Mouse (Mus musculus) T-helper 1 cell (primary cell): ENCODE results near the gene Tmem260.

ENCODE experiments used
- in situ Hi-C: fragments of 300-600 bp; cut with MboI, MseI; formaldehyde crosslinking; loops from one replicate; pipeline ENCODE4 v1.15.1; 2025; ENCODE audit warnings: high pct_unique_total_duplicates

Tmem260 gene

DNA sequence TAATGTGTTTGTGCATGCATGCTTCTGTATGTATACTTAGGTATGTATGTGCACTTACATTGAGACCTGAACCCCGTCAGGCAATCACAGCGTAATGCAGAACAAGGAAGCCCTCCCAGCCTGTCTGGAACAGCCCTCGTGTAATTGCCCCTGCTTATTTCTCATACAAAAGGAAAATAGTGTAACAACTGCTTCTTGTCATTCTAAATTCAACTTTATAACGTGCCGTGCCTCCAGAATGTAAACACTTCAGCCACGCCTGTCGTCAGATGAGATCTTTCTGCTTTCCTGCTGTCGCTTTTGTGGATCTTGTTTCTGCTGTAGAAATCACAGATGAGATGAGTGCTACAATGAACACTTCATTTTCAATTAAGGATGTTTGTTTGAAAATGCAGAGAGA is 30.4 kb downstream of the Tmem260 start:
- in situ Hi-C loops, result no loop called here

GRCm38 (mm10) chr14:48481591-48481990 is 35.7 kb downstream of the Tmem260 start:
- in situ Hi-C loops, result no loop called here

GRCm38 (mm10) chr14:48482762-48483161 is 36.8 kb downstream of the Tmem260 start:
- in situ Hi-C loops, result no loop called here

DNA sequence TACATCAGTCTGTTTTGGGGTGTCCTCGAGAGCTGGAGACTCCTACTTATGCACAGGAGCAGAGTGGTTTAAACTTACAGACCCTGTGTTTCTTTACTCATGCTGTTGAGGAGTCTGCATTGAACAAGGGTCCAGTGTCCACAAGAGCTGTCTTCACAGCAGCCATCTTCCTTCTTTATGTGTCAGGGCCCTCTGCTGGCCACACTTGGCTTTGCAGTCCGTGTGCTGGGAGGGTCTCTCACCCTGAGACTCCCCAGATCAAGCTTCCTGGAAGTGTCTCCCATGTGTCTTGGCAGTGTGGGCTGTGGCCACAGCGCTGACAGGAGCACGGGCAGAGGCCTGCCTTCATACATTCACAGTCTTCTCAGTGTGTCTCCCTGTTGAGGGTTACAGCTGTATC is 48.0 kb downstream of the Tmem260 start:
- in situ Hi-C loops, result loop anchor here (5.0 kb wide), 1 partner anchor 127 kb away; no protein-coding TSS in a partner anchor

DNA sequence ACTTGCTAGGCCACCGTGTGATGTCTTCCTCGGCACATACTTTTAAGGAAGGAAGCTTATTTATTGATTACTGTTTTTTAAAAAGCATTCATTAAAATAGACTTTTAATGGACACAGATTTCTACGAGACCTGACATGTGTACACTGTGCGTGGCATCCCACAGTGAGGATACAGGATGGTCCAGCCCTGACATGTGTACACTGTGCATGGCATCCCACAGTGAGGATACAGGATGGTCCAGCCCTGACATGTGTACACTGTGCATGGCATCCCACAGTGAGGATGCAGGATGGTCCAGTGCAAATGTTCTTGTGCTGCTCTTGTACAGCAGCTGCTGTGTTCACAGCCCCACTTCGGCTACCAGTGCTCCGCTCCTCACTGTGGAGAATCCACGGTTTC is 56.6 kb downstream of the Tmem260 start:
- in situ Hi-C loops, result no loop called here

GRCm38 (mm10) chr14:48503691-48504565 is 58.0 kb downstream of the Tmem260 start:
- in situ Hi-C loops, result no loop called here

DNA sequence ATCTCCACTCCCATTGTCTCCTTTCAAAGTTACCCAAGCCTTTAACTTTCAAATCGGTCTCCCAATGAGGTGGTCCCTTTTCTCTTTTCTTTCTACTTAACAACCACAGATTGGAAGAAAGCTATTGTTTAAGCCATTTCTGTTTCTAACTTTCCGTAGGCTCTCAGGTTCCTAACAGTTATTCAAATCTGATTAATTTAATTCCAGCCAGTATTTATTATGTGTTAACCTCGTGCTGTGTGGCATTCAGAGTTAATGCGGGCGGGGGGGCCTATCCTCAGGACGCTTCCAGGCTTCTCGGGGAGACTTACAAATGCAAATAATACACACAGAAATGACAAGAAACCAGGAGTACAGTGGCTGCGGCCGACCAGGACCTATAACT is 58.6 kb downstream of the Tmem260 start:
- in situ Hi-C loops, result no loop called here

GRCm38 (mm10) chr14:48505606-48506005 is 59.7 kb downstream of the Tmem260 start:
- in situ Hi-C loops, result no loop called here

DNA sequence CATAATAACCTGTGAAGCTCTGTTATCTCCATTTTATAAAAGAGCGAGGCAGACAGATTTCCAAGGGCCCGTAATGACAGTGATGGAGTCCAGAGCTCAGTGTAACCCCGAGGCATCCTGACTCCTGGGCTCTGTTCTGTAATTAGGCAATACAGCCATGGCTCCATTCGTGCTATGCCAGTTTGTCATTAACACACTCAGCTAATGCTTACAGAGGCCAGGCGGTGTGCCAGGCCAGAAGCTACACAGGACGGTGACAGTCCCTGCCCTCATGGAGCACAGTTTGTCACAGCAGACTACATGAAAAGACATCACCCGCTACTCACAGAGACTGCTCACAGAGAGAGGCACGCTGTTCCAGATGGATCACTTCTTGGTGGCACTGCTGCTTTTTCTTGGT is 61.5 kb downstream of the Tmem260 start:
- in situ Hi-C loops, result no loop called here

GRCm38 (mm10) chr14:48509131-48509530 is 63.2 kb downstream of the Tmem260 start:
- in situ Hi-C loops, result no loop called here

DNA sequence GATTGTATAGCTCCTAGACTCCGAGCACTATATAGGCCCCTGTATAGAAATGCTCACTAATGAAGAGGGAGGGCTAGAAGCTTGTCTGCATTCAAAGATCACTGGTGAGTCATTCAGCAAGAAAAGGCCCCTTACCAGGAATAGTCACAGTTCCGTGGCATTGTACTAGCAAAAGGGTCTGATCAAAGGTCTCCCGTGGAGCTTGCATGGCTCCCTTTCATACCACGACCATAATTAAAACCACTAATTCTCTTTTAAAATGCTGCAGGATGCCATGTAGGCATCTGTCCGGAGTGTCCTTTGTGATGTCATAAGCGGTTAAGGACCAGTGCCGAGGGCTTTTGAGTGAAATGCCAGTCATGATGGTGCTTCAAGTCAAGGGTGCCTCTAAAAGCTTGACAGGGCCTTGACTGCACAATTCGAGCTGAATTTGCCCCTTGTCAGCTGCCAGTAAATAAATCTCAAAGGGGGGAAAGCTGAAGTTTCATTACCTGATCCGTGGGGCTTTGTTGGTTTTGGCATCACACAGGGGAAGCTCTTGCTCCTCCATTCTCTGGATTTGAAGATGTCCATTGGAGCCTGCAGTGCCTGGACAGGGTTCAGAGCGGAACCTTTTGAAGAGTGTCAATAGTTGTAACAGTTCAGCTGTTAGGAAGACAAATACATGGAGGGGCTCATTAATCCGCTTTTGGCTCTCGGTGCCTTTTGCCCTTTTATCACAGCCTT is 67.3 kb downstream of the Tmem260 start:
- in situ Hi-C loops, result loop anchor here (5.0 kb wide), 1 partner anchor 604 kb away; no protein-coding TSS in a partner anchor

DNA sequence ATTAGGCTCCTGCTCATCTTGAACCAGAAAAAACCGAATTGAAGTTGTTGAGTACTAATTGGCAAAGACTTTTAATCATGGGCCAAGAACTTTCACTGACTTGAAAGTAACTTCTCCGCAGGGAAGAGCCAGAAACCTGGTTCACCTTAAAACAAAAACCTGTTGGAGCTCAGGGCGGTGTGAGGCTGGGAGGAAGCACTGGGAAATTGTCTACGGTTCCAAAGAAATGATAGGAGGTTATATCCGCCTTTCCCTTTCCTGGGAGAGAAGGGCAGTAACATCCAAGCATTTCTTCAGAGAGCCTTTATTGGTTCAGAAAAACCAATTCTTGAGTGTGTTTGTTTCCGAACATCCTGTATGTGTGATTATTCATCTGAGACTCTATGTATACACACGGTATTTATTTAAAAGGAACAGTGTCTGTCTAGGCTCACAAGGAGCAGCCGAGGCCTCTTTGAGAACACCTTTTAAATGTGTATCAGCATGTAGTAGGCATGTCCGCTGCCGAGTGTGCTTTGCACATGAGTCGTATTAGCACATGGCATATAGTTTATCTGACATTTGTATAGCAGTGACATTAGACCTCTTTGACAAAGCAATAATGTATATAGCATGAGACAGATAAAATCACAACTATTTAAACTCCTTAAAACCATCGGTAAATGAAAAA is 68.0 kb downstream of the Tmem260 start:
- in situ Hi-C loops, result loop anchor here (5.0 kb wide), 1 partner anchor 603 kb away; no protein-coding TSS in a partner anchor

DNA sequence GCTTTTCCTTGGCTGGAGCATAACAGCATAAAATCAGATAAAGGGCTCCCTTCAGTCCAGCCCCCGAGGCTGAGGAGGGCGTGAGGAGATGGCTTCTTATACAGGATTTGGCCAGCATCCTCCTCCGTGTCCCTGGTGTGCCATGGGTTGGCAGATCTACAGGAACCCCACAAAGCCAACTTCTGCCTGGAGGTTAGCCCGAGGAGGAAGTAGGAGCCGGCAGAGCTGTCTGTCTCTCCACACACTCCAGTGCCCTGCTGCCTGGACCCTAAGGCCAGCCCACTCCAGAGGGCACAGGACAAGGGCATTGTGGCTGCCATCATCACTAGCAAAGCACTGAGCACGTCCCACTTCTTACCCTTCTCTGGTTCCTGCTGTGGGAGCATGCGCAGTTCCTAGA is 68.7 kb downstream of the Tmem260 start:
- in situ Hi-C loops, result loop anchor here (5.0 kb wide), 1 partner anchor 603 kb away; no protein-coding TSS in a partner anchor

DNA sequence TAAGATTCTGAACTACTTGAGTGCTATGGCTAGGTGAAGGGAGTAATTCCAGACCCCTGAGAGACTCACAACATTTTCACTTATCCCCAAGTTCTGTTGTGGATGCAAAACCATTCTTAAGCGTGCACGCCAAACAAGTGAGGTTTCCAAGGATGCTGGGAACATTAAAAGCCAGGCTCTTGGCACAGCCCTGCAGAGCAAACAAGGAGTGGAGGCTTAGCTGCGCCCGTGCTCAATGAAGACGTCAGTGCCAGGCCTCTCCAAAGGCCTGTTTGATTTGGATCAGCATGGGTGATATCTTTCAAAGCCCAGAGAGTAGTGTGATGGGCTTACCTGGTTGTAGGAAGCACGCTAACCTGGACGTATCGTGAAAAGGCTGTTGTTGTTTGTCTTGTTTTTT is 69.6 kb downstream of the Tmem260 start:
- in situ Hi-C loops, result no loop called here

DNA sequence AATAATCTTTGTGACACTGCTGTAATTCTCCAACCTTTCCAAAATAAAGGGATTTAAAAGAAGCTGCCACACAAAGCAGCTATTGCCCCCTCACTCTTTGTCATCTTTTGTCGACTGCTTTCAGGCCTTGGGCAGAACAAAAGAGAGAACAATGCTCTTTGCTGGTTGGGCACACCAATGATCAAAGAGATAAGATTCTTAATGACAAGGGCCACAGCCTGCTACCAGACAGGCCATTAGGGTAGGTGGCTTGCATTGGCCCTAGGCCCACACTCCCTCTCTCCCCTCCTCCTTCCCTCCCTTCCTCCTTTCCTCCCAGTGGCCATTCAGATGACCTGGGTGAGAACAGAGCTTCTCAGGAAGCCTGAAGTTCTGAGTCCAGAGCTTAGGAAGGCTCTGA is 77.4 kb downstream of the Tmem260 start:
- in situ Hi-C loops, result no loop called here

GRCm38 (mm10) chr14:48524135-48524534 is 78.2 kb downstream of the Tmem260 start:
- in situ Hi-C loops, result no loop called here

GRCm38 (mm10) chr14:48525055-48525454 is 79.1 kb downstream of the Tmem260 start:
- in situ Hi-C loops, result no loop called here

- in situ Hi-C loops, result no loop called here
Measured at GRCm38 (mm10) chr14:48530629-48531028, 84.7 kb downstream of the Tmem260 start.

GRCm38 (mm10) chr14:48537795-48538766 is 92.2 kb downstream of the Tmem260 start:
- in situ Hi-C loops, result no loop called here

DNA sequence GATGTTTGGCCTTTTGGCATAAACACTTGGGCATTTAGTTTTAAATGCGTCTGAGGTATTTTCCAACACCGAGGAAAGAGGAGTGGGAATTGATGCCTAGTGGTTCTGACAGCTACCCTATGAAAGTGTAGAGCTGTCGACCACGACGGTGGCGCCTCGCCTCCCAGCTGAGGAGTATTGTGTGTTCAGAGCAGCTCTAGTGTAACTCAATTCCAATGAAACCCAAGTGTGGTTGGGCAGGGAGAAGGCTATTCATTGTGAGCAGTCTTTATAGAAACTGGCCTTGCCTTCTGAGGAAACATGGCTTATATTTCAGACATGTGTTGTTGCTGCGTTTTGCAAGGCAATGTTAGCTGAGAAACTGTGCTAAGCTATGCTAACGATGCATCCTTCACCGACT is 99.2 kb downstream of the Tmem260 start:
- in situ Hi-C loops, result no loop called here

- in situ Hi-C loops, result no loop called here
Measured at GRCm38 (mm10) chr14:48546009-48546408, 100.1 kb downstream of the Tmem260 start.
